Mouse (Mus musculus): Measurements from ENCODE around the gene Vmn1r235.

GRCm38 (mm10) chr17:21284395-21284794 is 28.2 kb downstream of the Vmn1r235 start:
- TF ChIP-seq POLR2A (IDR thresholded peaks at IDR 0.05; ENCODE audit: low read depth, low read length) (no peak), CTCF (IDR thresholded peaks at IDR 0.05; ENCODE audit: extremely low read depth, insufficient read depth, insufficient read length, insufficient replicate concordance) (no peak)

Data from spleen, adult 2 months (tissue).